Mouse (Mus musculus): ENCODE data around the gene Elmo1. TPM values are rescaled to one million over a fixed set of nuclear protein-coding genes. Genes with fewer than 3 reads are reported as not detected.

Elmo1 gene
- polyA plus RNA-seq, 1 experiment from 2014 or later: 10.7 TPM

DNA sequence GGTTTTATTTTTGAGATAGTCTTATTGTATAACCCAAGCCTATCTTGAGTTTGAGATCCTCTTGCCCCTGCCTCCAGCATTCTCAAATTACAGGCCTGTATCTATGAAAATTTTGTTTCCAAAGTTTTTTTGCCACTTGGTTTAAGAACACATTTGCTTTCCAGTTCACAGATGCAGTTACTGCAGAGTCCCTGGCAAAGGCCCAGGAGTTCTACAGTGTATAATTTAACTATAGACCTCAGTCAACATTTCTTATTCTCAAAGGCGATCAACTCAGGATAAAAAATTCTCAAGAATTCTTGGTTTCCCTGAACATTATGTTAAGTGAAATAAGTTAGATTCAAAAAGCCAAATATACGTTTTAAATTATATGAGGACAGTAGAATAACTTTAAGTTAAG lies 115.3 kb downstream of the Elmo1 start:
- no peak overlapping the region for H3K4me2 ChIP-seq (replicated peaks)
- no peaks in the 10 kb centered on the region for H3K9me3 ChIP-seq
- no peak for ATAC-seq (ENCODE audit: low FRiP score, low read depth)
- H3K4me1 ChIP-seq: peaks cover 4% of the 10 kb centered on the region; the same call in 1 of the 2 replicates
- no peak overlapping the region for H3K9ac ChIP-seq
- H3K36me3 ChIP-seq: no peaks in the 10 kb centered on the region
- H3K27ac ChIP-seq: no peak overlapping the region
- no peak overlapping the region for H3K4me3 ChIP-seq
- no peaks in the 10 kb centered on the region for H3K27me3 ChIP-seq
- 82% methylated on average over 2 of the region's 2 CpGs for WGBS

DNA sequence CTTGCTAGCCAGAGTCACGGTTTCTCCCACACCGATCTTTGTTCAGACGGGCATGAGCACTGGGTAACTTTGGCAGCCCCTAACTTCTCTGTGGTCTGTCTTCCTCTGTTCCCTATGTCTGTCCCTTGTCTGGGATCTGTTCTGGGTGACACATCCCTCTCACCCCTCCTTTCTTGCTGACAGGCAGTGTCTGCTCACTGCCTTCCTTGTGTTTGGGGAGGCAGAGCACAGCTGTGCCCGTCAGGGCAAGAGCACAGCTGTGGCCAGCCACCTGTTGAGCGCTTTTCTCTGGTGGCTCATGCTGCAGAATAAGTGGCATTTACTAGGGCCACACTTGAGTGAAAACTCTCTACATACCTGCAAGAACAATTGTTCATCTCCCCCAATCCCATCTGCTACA lies 116.7 kb downstream of the Elmo1 start:
- Histone ChIP-seq H3K4me1 (peaks cover 4% of the 10 kb centered on the region; the same call in 1 of the 2 replicates), H3K4me3 (no peak overlapping the region), H3K27ac (no peak overlapping the region), H3K9me3 (no peaks in the 10 kb centered on the region), H3K9ac (no peak overlapping the region), H3K27me3 (no peaks in the 10 kb centered on the region), H3K4me2 (replicated peaks) (no peak overlapping the region), H3K36me3 (no peaks in the 10 kb centered on the region)
- WGBS: 73% methylated on average over 5 of the region's 5 CpGs
- peak; percentile 79 for ATAC-seq (ENCODE audit: low FRiP score, low read depth)

DNA sequence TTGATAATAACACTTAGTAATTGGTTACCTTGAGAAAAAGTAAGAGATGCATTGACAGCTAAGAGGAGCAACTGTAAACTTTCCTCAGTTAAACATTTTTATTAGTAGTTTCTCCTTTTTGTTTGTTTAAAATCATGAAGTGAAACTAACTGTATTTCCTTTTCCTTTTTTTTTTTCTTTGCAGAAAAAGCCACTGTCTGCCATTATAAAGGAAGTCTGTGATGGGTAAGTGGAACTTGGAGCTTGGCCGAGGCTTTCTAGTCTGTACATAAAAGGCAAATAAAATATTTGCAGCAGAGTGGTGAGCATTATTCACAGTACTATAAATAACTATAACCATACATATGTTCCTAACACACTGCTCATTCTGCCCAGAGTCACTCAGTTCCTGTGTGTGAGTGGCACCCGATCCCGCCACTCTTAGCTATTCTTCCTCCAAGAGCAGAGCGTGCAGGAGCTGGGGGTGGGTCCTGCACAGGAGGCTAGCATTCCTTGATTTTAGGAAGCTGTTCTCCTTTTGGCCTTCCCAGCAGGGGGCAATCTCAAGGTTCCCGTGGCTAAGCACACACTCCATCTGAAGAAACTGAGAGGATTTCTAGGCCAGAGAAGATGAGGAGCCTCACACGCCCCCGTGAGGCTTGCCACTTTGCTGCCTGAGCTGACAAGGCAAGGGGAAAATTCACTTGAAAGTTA lies 117.7 kb downstream of the Elmo1 start:
- Histone ChIP-seq H3K4me3 (no peak overlapping the region), H3K36me3 (no peaks in the 10 kb centered on the region), H3K27ac (no peak overlapping the region), H3K4me1 (peaks cover 4% of the 10 kb centered on the region; the same call in 1 of the 2 replicates), H3K9ac (no peak overlapping the region), H3K9me3 (no peaks in the 10 kb centered on the region), H3K4me2 (replicated peaks) (no peak overlapping the region), H3K27me3 (no peaks in the 10 kb centered on the region)
- ATAC-seq (ENCODE audit: low FRiP score, low read depth): peak; percentile 62; the same call in 1 of the 2 replicates
- 55% methylated on average over 7 of the region's 7 CpGs for WGBS

DNA sequence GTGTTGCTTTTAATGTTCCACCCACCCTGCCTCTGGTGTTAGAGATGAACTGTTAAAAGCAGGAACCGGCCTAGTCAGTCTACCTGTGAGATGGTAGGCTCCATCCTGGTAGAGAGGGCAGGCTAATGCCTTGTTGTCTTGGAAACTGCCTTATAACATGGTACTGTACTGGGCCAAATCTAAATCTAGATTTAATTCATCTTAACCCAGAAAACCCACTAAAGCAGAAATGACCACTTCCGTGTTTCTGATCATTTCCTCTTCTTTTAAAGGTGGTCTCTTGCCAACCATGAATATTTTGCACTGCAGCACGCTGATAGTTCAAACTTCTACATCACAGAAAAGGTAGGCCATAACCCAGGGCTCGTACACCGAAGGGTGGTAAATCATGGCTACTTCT lies 118.5 kb downstream of the Elmo1 start:
- Histone ChIP-seq H3K4me2 (replicated peaks) (no peak overlapping the region), H3K36me3 (no peaks in the 10 kb centered on the region), H3K9ac (no peak overlapping the region), H3K4me1 (peaks cover 12% of the 10 kb centered on the region), H3K27me3 (no peaks in the 10 kb centered on the region), H3K4me3 (no peak overlapping the region), H3K27ac (no peak overlapping the region), H3K9me3 (no peaks in the 10 kb centered on the region)
- 89% methylated on average over 5 of the region's 5 CpGs for WGBS
- no peak for ATAC-seq (ENCODE audit: low FRiP score, low read depth)

DNA sequence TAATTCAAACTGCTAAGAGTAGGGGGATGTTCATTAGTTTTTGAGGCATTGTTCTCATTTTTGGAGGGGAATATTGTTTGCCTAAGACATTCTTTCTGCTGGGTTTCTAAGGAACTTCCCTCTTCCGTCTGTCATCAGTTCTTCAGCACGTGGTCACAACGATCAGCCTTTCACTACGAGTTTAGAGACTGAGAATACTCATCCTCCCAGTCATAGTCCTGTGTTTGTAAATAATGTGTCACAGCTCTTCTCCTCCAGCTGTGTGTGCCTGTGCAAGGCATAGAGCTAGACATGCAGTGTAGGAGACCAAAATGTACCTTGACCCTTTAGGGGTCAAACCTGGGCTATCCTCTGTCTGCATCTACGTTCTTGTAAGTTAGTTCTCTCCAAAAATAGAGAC lies 121.4 kb downstream of the Elmo1 start:
- WGBS: 80% methylated on average over 5 of the region's 5 CpGs
- no peaks in the 10 kb centered on the region for H3K9me3 ChIP-seq
- no peaks in the 10 kb centered on the region for H3K36me3 ChIP-seq
- H3K4me1 ChIP-seq: peaks cover 14% of the 10 kb centered on the region
- no peaks in the 10 kb centered on the region for H3K27me3 ChIP-seq
- ATAC-seq (ENCODE audit: low FRiP score, low read depth): no peak
- no peak overlapping the region for H3K4me3 ChIP-seq
- H3K9ac ChIP-seq: no peak overlapping the region
- H3K4me2 ChIP-seq (replicated peaks): no peak overlapping the region
- no peak overlapping the region for H3K27ac ChIP-seq

DNA sequence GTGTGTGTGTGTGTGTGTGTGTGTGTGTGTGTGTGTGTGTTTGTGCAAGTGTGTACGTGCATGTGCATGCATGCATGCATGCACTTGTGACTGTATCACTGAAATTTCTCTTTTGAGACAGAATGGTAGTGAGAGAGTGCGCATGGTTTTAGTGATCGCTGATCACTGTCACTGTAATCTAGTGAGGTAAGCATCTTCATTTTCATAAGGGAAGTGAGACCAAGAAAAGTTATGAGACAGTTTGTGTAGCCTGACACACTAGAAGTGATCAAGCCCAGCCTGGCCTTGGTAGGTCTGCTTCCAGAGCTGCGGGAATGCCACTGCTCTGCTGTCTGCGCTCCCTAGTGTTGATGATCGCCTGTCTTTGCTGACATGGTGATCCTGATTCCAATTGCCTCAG lies 122.3 kb downstream of the Elmo1 start:
- no peaks in the 10 kb centered on the region for H3K36me3 ChIP-seq
- peaks cover 14% of the 10 kb centered on the region for H3K4me1 ChIP-seq
- H3K4me2 ChIP-seq (replicated peaks): no peak overlapping the region
- H3K4me3 ChIP-seq: no peak overlapping the region
- no peaks in the 10 kb centered on the region for H3K27me3 ChIP-seq
- no peak overlapping the region for H3K27ac ChIP-seq
- H3K9ac ChIP-seq: no peak overlapping the region
- 94% methylated on average over 6 of the region's 6 CpGs for WGBS
- H3K9me3 ChIP-seq: no peaks in the 10 kb centered on the region
- no peak for ATAC-seq (ENCODE audit: low FRiP score, low read depth)

DNA sequence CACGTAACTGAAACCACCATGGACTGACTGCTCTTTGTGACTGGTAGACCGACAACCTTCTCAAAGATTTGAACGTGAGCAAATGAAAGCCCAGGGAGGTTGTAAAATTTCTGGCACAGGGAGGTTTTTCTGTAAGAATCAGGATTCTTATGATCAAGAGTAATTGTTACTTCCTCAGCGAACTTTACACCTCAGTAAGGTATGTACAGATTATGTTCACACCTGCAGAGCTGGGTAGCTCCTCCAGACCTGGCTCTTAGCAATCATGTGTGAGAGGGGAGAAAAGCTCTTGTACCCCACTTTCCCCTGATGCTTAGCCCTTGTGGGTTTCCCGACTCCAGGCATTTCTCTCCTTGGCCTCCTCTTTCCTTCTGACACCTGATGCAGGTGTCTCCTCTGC lies 123.5 kb downstream of the Elmo1 start:
- Histone ChIP-seq H3K36me3 (no peaks in the 10 kb centered on the region), H3K4me3 (no peak overlapping the region), H3K27ac (no peak overlapping the region), H3K9me3 (no peaks in the 10 kb centered on the region), H3K27me3 (no peaks in the 10 kb centered on the region), H3K9ac (no peak overlapping the region), H3K4me2 (replicated peaks) (no peak overlapping the region), H3K4me1 (peaks cover 9% of the 10 kb centered on the region)
- WGBS: 56% methylated on average over 5 of the region's 5 CpGs
- no peak for ATAC-seq (ENCODE audit: low FRiP score, low read depth)

DNA sequence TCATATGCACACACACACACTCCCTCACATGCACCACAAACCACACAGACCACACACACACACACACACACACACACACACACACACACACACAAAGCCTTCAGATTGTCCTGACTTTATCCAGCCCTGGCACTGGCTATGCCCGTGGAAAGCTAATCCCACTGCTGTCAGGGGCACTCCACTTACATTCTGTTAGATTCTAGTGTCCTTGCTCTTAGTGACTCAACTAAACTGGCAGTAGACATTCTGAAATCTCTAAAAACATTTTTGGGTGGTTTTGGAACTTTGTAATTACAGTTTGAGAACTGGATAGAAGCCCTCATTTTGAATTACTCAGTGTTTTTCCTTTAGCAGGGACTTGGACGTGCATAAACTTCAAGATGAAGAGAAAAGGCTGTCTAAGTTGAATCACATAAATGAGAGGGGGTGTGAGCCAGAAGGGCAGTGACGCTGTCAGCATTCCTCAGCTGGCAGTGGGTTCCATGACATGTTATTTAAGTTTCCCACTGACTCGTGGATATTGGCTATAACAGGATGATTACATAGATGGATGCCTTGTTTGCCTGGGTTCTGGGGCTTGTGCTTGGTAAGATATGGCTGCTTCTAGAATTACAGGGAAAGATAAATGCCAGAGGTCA lies 127.2 kb downstream of the Elmo1 start:
- WGBS: 57% methylated on average over 4 of the region's 4 CpGs
- H3K27me3 ChIP-seq: no peaks in the 10 kb centered on the region
- H3K36me3 ChIP-seq: no peaks in the 10 kb centered on the region
- H3K27ac ChIP-seq: no peak overlapping the region
- H3K9ac ChIP-seq: no peak overlapping the region
- no peaks in the 10 kb centered on the region for H3K9me3 ChIP-seq
- peaks cover 9% of the 10 kb centered on the region for H3K4me1 ChIP-seq
- no peak for ATAC-seq (ENCODE audit: low FRiP score, low read depth)
- H3K4me3 ChIP-seq: no peak overlapping the region
- no peak overlapping the region for H3K4me2 ChIP-seq (replicated peaks)

DNA sequence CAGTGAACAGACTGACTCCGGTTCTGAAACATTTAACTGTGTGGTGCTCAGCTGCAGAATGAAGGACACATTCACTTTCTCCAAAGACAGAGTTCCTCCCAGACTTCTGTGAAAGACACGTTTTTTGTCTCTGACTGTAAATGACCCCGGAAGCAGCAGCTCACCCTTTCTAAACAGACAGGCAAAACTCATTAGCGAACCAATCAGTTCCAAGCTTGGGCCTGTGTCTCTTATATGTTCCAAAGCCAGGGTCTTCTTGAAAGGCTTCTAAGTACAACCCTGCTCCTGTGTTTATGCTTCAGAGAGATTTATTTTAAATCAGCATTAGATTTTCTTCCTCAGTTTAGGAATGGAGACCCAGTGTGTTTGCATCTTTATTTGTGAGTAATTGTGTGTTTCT lies 127.7 kb downstream of the Elmo1 start:
- H3K27me3 ChIP-seq: no peaks in the 10 kb centered on the region
- no peak for ATAC-seq (ENCODE audit: low FRiP score, low read depth)
- no peak overlapping the region for H3K27ac ChIP-seq
- H3K4me2 ChIP-seq (replicated peaks): no peak overlapping the region
- WGBS: 54% methylated on average over 4 of the region's 4 CpGs
- no peak overlapping the region for H3K4me3 ChIP-seq
- H3K9me3 ChIP-seq: no peaks in the 10 kb centered on the region
- H3K36me3 ChIP-seq: no peaks in the 10 kb centered on the region
- H3K9ac ChIP-seq: no peak overlapping the region
- H3K4me1 ChIP-seq: peaks cover 9% of the 10 kb centered on the region

DNA sequence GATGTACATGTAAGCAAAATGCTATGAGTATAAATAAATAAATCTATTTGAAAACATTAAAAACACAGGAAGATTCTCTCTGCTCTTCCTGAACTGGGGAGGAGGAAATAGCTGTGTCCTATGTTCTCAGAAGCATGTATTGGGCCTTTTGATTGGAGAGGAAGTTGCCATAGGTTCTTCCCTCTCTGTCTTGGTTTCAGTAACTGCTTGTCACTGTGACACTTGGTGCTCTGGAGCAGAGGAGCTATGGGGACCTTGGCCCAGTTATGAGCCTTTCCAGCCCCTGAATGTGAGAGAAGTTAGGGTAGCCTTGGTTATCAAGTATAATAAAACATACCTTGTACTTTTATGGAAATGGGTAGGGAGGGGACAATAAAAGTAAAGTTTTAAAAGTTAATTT lies 130.0 kb downstream of the Elmo1 start:
- H3K9me3 ChIP-seq: no peaks in the 10 kb centered on the region
- H3K27me3 ChIP-seq: no peaks in the 10 kb centered on the region

DNA sequence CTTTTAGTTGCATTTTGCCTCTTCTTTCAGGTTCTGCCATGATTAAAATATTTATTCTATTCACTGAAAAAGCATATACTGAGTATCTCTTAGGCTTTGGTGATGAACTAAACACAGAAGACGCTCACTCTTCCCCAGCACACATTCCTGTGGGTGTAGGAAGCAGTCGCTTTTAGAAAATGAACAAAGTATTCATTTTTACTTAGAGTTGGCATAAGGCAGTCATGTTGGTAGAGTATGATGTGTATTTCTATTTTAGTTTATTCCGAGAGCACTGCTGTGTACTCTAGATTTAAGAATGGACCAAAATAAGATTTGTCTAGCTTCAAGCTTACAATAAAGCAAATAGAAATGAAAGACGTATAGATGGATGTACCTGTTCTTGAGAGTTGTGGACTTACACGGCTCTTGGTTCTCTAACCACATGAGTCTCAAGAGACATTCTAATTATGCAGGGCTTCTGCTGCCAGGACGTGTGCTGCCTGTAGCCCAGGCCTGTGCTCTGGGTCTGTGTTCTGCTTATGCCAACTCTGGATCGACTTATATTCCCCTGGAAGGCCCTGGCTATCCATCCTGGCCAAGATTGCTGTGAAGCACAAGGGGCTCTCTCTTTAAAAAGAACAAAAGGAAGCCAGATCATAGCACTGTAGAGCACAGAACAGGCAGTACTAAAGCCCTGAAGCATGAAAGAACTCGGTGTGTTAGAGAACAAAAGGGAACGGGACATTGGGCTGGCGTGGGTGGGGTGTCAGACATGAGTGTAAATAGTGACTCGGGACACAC lies 137.7 kb downstream of the Elmo1 start:
- H3K9ac ChIP-seq: no peak overlapping the region
- H3K9me3 ChIP-seq: no peaks in the 10 kb centered on the region
- H3K36me3 ChIP-seq: no peaks in the 10 kb centered on the region
- no peak overlapping the region for H3K27ac ChIP-seq
- no peaks in the 10 kb centered on the region for H3K27me3 ChIP-seq
- no peaks in the 10 kb centered on the region for H3K4me1 ChIP-seq
- WGBS: 79% methylated on average over 11 of the region's 11 CpGs
- no peak overlapping the region for H3K4me2 ChIP-seq (replicated peaks)
- ATAC-seq (ENCODE audit: low FRiP score, low read depth): no peak
- H3K4me3 ChIP-seq: no peak overlapping the region

More for the DNA sequence above, 130.0 kb downstream of the Elmo1 start:
- no peaks in the 10 kb centered on the region for H3K36me3 ChIP-seq
- no peak for ATAC-seq (ENCODE audit: low FRiP score, low read depth)
- no peaks in the 10 kb centered on the region for H3K4me1 ChIP-seq
- no peak overlapping the region for H3K4me2 ChIP-seq (replicated peaks)
- H3K27ac ChIP-seq: no peak overlapping the region
- H3K4me3 ChIP-seq: no peak overlapping the region
- no peak overlapping the region for H3K9ac ChIP-seq

All from limb, embryonic 13.5 days (tissue).